Mouse (Mus musculus): Measurements from ENCODE around the gene Klhl3.

DNA sequence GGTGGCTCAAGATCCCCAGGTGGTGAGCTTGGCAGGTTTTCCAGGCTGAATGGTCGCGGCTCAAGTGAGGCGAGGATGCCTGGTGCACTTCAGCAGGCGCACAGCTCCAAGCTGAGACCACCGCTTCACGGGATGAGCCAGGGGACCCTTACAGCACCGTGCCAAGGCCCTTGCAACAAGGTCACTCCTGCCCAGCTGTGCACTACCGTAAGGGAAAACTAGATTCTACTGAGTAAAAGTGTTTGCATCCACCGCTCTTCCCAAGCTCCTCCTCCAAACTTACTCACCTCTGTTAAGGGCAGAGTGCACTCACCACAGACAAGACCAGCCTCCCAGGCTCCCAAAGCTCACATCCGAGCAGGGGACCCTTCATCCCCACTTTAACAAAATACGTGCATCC lies 29.9 kb downstream of the Klhl3 start:
- TF ChIP-seq CTCF (IDR thresholded peaks at IDR 0.05; ENCODE audit: low read depth, low read length), result no peak
- TF ChIP-seq POLR2A (IDR thresholded peaks at IDR 0.05; ENCODE audit: insufficient read depth, low read length), result no peak
- no peak for TF ChIP-seq EP300 (IDR thresholded peaks at IDR 0.05; ENCODE audit: insufficient read depth, low read depth, low read length)

Measured in ES-Bruce4 (cell line).